Mouse (Mus musculus): ENCODE measurements at regions not wholly inside any gene's neighbourhood (a gene's known extent, or its start where the extent isn't known, plus 50 kb on each side); places are given as distances from the start of the nearest gene placed in this dataset.

- Histone ChIP-seq H3K36me3 (ENCODE audit: control insufficient read depth, insufficient read depth, low read length) (no peaks in the 10 kb centered on the region), H3K4me2 (ENCODE audit: low read length) (no peak overlapping the region), H3K9me3 (ENCODE audit: control insufficient read depth, low read length) (peaks cover 26% of the 10 kb centered on the region), H3K27ac (replicated peaks in 1 of 2; ENCODE audit: control insufficient read depth in 1 of 2, insufficient read depth in 1 of 2, low read depth in 2 of 2, low read length in 2 of 2) (no peak overlapping the region), H3K4me1 (ENCODE audit: control insufficient read depth in 2 of 2, insufficient read depth in 2 of 2, low read length in 2 of 2) (no peaks in the 10 kb centered on the region), H3K4me3 (ENCODE audit: control insufficient read depth in 1 of 2, insufficient read depth in 1 of 2, low read depth in 1 of 2, low read length in 2 of 2) (no peak overlapping the region), H3K9ac (ENCODE audit: low read length) (no peak overlapping the region), H3K27me3 (ENCODE audit: control insufficient read depth, insufficient read depth, low read length) (no peaks in the 10 kb centered on the region)
- ATAC-seq (ENCODE audit: insufficient number of reproducible peaks, insufficient read depth, low FRiP score, low read depth) = no peak
- 93% methylated on average over 11 of the region's 11 CpGs for WGBS
Measured at GRCm38 (mm10) chr10:98839963-98840362, 74.2 kb upstream of the Atp2b1 start.

GRCm38 (mm10) chr10:98840411-98840810, 73.8 kb upstream of the Atp2b1 start:
- H3K4me1 ChIP-seq (ENCODE audit: control insufficient read depth in 2 of 2, insufficient read depth in 2 of 2, low read length in 2 of 2) = no peaks in the 10 kb centered on the region
- 85% methylated on average over 8 of the region's 8 CpGs for WGBS
- H3K4me2 ChIP-seq (ENCODE audit: low read length) = no peak overlapping the region
- peaks cover 27% of the 10 kb centered on the region for H3K9me3 ChIP-seq (ENCODE audit: control insufficient read depth, low read length)
- H3K36me3 ChIP-seq (ENCODE audit: control insufficient read depth, insufficient read depth, low read length) = no peaks in the 10 kb centered on the region
- ATAC-seq (ENCODE audit: insufficient number of reproducible peaks, insufficient read depth, low FRiP score, low read depth) = no peak
- H3K27me3 ChIP-seq (ENCODE audit: control insufficient read depth, insufficient read depth, low read length) = no peaks in the 10 kb centered on the region
- H3K4me3 ChIP-seq (ENCODE audit: control insufficient read depth in 1 of 2, insufficient read depth in 1 of 2, low read depth in 1 of 2, low read length in 2 of 2) = no peak overlapping the region
- no peak overlapping the region for H3K9ac ChIP-seq (ENCODE audit: low read length)
- H3K27ac ChIP-seq (replicated peaks in 1 of 2; ENCODE audit: control insufficient read depth in 1 of 2, insufficient read depth in 1 of 2, low read depth in 2 of 2, low read length in 2 of 2) = no peak overlapping the region

GRCm38 (mm10) chr10:98840957-98841831, 73.0 kb upstream of the Atp2b1 start:
- H3K36me3 ChIP-seq (ENCODE audit: control insufficient read depth, insufficient read depth, low read length) = no peaks in the 10 kb centered on the region
- no peak overlapping the region for H3K4me3 ChIP-seq (ENCODE audit: control insufficient read depth in 1 of 2, insufficient read depth in 1 of 2, low read depth in 1 of 2, low read length in 2 of 2)
- ATAC-seq (ENCODE audit: insufficient number of reproducible peaks, insufficient read depth, low FRiP score, low read depth) = no peak
- no peak overlapping the region for H3K9ac ChIP-seq (ENCODE audit: low read length)
- peaks cover 31% of the 10 kb centered on the region for H3K9me3 ChIP-seq (ENCODE audit: control insufficient read depth, low read length)
- no peaks in the 10 kb centered on the region for H3K4me1 ChIP-seq (ENCODE audit: control insufficient read depth in 2 of 2, insufficient read depth in 2 of 2, low read length in 2 of 2)
- H3K27me3 ChIP-seq (ENCODE audit: control insufficient read depth, insufficient read depth, low read length) = no peaks in the 10 kb centered on the region
- H3K27ac ChIP-seq (replicated peaks in 1 of 2; ENCODE audit: control insufficient read depth in 1 of 2, insufficient read depth in 1 of 2, low read depth in 2 of 2, low read length in 2 of 2) = no peak overlapping the region
- no peak overlapping the region for H3K4me2 ChIP-seq (ENCODE audit: low read length)
- 87% methylated on average over 13 of the region's 13 CpGs for WGBS

- no peak overlapping the region for H3K4me2 ChIP-seq (ENCODE audit: low read length)
- H3K27me3 ChIP-seq (ENCODE audit: control insufficient read depth, insufficient read depth, low read length) = no peaks in the 10 kb centered on the region
- H3K4me1 ChIP-seq (ENCODE audit: control insufficient read depth in 2 of 2, insufficient read depth in 2 of 2, low read length in 2 of 2) = no peaks in the 10 kb centered on the region
- H3K36me3 ChIP-seq (ENCODE audit: control insufficient read depth, insufficient read depth, low read length) = no peaks in the 10 kb centered on the region
- WGBS = 89% methylated on average over 3 of the region's 3 CpGs
- no peak overlapping the region for H3K4me3 ChIP-seq (ENCODE audit: control insufficient read depth in 1 of 2, insufficient read depth in 1 of 2, low read depth in 1 of 2, low read length in 2 of 2)
- peaks cover 31% of the 10 kb centered on the region for H3K9me3 ChIP-seq (ENCODE audit: control insufficient read depth, low read length)
- ATAC-seq (ENCODE audit: insufficient number of reproducible peaks, insufficient read depth, low FRiP score, low read depth) = no peak
- no peak overlapping the region for H3K9ac ChIP-seq (ENCODE audit: low read length)
- no peak overlapping the region for H3K27ac ChIP-seq (replicated peaks in 1 of 2; ENCODE audit: control insufficient read depth in 1 of 2, insufficient read depth in 1 of 2, low read depth in 2 of 2, low read length in 2 of 2)
Measured at GRCm38 (mm10) chr10:98841860-98842259, 72.3 kb upstream of the Atp2b1 start.

- Histone ChIP-seq H3K27ac (replicated peaks in 1 of 2; ENCODE audit: control insufficient read depth in 1 of 2, insufficient read depth in 1 of 2, low read depth in 2 of 2, low read length in 2 of 2) (no peak overlapping the region), H3K36me3 (ENCODE audit: control insufficient read depth, insufficient read depth, low read length) (no peaks in the 10 kb centered on the region), H3K4me3 (ENCODE audit: control insufficient read depth in 1 of 2, insufficient read depth in 1 of 2, low read depth in 1 of 2, low read length in 2 of 2) (no peak overlapping the region), H3K4me1 (ENCODE audit: control insufficient read depth in 2 of 2, insufficient read depth in 2 of 2, low read length in 2 of 2) (no peaks in the 10 kb centered on the region), H3K4me2 (ENCODE audit: low read length) (no peak overlapping the region), H3K9ac (ENCODE audit: low read length) (no peak overlapping the region), H3K9me3 (ENCODE audit: control insufficient read depth, low read length) (peaks cover 31% of the 10 kb centered on the region), H3K27me3 (ENCODE audit: control insufficient read depth, insufficient read depth, low read length) (no peaks in the 10 kb centered on the region)
- WGBS = 67% methylated on average over 1 of the region's 1 CpGs
- no peak for ATAC-seq (ENCODE audit: insufficient number of reproducible peaks, insufficient read depth, low FRiP score, low read depth)
Measured at GRCm38 (mm10) chr10:98842721-98843120, 71.5 kb upstream of the Atp2b1 start.

GRCm38 (mm10) chr10:98849851-98850250, 64.4 kb upstream of the Atp2b1 start:
- Histone ChIP-seq H3K27me3 (ENCODE audit: control insufficient read depth, insufficient read depth, low read length) (no peaks in the 10 kb centered on the region), H3K4me3 (ENCODE audit: control insufficient read depth in 1 of 2, insufficient read depth in 1 of 2, low read depth in 1 of 2, low read length in 2 of 2) (no peak overlapping the region), H3K9me3 (ENCODE audit: control insufficient read depth, low read length) (peaks cover 5% of the 10 kb centered on the region), H3K36me3 (ENCODE audit: control insufficient read depth, insufficient read depth, low read length) (no peaks in the 10 kb centered on the region), H3K4me2 (ENCODE audit: low read length) (no peak overlapping the region), H3K9ac (ENCODE audit: low read length) (no peak overlapping the region), H3K4me1 (ENCODE audit: control insufficient read depth in 2 of 2, insufficient read depth in 2 of 2, low read length in 2 of 2) (peaks cover 0 to 3% of the 10 kb centered on the region in 2 experiments; a peak in 1 of 4 replicates), H3K27ac (replicated peaks in 1 of 2; ENCODE audit: control insufficient read depth in 1 of 2, insufficient read depth in 1 of 2, low read depth in 2 of 2, low read length in 2 of 2) (no peak overlapping the region)
- ATAC-seq (ENCODE audit: insufficient number of reproducible peaks, insufficient read depth, low FRiP score, low read depth) = no peak
- WGBS = 66% methylated on average over 3 of the region's 3 CpGs

- Histone ChIP-seq H3K9ac (ENCODE audit: low read length) (no peak overlapping the region), H3K4me2 (ENCODE audit: low read length) (no peak overlapping the region), H3K9me3 (ENCODE audit: control insufficient read depth, low read length) (no peaks in the 10 kb centered on the region), H3K4me1 (ENCODE audit: control insufficient read depth in 2 of 2, insufficient read depth in 2 of 2, low read length in 2 of 2) (peaks cover 4 to 8% of the 10 kb centered on the region in 2 experiments), H3K36me3 (ENCODE audit: control insufficient read depth, insufficient read depth, low read length) (no peaks in the 10 kb centered on the region), H3K27ac (replicated peaks in 1 of 2; ENCODE audit: control insufficient read depth in 1 of 2, insufficient read depth in 1 of 2, low read depth in 2 of 2, low read length in 2 of 2) (peak overlapping the region; percentile 4 to 32; a peak in 3 of 4 replicates), H3K4me3 (ENCODE audit: control insufficient read depth in 1 of 2, insufficient read depth in 1 of 2, low read depth in 1 of 2, low read length in 2 of 2) (no peak overlapping the region), H3K27me3 (ENCODE audit: control insufficient read depth, insufficient read depth, low read length) (no peaks in the 10 kb centered on the region)
- 19% methylated on average over 3 of the region's 3 CpGs for WGBS
- ATAC-seq (ENCODE audit: insufficient number of reproducible peaks, insufficient read depth, low FRiP score, low read depth) = peak; percentile 71
Measured at GRCm38 (mm10) chr10:98857395-98857794, 56.8 kb upstream of the Atp2b1 start.

GRCm38 (mm10) chr10:98861521-98861920, 52.7 kb upstream of the Atp2b1 start:
- WGBS = 72% methylated on average over 10 of the region's 10 CpGs
- ATAC-seq (ENCODE audit: insufficient number of reproducible peaks, insufficient read depth, low FRiP score, low read depth) = no peak
- no peak overlapping the region for H3K4me2 ChIP-seq (ENCODE audit: low read length)
- peaks cover 4 to 5% of the 10 kb centered on the region in 2 experiments for H3K4me1 ChIP-seq (ENCODE audit: control insufficient read depth in 2 of 2, insufficient read depth in 2 of 2, low read length in 2 of 2)
- no peak overlapping the region for H3K27ac ChIP-seq (replicated peaks in 1 of 2; ENCODE audit: control insufficient read depth in 1 of 2, insufficient read depth in 1 of 2, low read depth in 2 of 2, low read length in 2 of 2)
- H3K36me3 ChIP-seq (ENCODE audit: control insufficient read depth, insufficient read depth, low read length) = no peaks in the 10 kb centered on the region
- no peaks in the 10 kb centered on the region for H3K9me3 ChIP-seq (ENCODE audit: control insufficient read depth, low read length)
- H3K27me3 ChIP-seq (ENCODE audit: control insufficient read depth, insufficient read depth, low read length) = no peaks in the 10 kb centered on the region
- no peak overlapping the region for H3K4me3 ChIP-seq (ENCODE audit: control insufficient read depth in 1 of 2, insufficient read depth in 1 of 2, low read depth in 1 of 2, low read length in 2 of 2)
- H3K9ac ChIP-seq (ENCODE audit: low read length) = no peak overlapping the region
